Mouse (Mus musculus) heart, adult 2 months (tissue): ENCODE measurements around the gene Tlr8. TPM values are rescaled to one million over a fixed set of nuclear protein-coding genes. Genes with fewer than 3 reads are reported as not detected.

Source experiments
- DNase-seq, 2 experiments: peaks; one replicate each; pipeline ENCODE4 v3.0.0; 2021
- H3K27ac ChIP-seq: fragments of 200-600 bp; 2 replicates; pipeline ENCODE4 v1.8.1; 2022
- H3K27me3 ChIP-seq: fragments of 200-500 bp; 2 replicates; pipeline ENCODE4 v1.6.1; 2012; ENCODE audit warnings: mild to moderate bottlenecking, low read length, inconsistent platforms, mixed read lengths; ENCODE audit not compliant: control insufficient read depth, insufficient read depth
- H3K36me3 ChIP-seq: fragments of 200-500 bp; 2 replicates; pipeline ENCODE4 v1.6.1; 2012; ENCODE audit warnings: low read length, inconsistent platforms; ENCODE audit not compliant: control insufficient read depth, insufficient read depth
- H3K4me1 ChIP-seq: fragments of 200-500 bp; 2 replicates; pipeline ENCODE4 v1.6.1; 2011; ENCODE audit warnings: low read length; ENCODE audit not compliant: control insufficient read depth, insufficient read depth
- H3K4me3 ChIP-seq: fragments of 200-600 bp; 2 replicates; pipeline ENCODE4 v1.8.1; 2022
- H3K79me2 ChIP-seq: fragments of 200-500 bp; replicated peaks from 2 replicates; pipeline ENCODE4 v1.6.1; 2012; ENCODE audit warnings: mild to moderate bottlenecking, inconsistent platforms, low read length, moderate library complexity, mixed read lengths; ENCODE audit not compliant: control insufficient read depth, insufficient read depth
- H3K9ac ChIP-seq: fragments of 200-500 bp; 2 replicates; pipeline ENCODE4 v1.6.1; 2012; ENCODE audit warnings: low read depth, mild to moderate bottlenecking, control low read depth, inconsistent platforms, low read length, mixed read lengths
- CTCF ChIP-seq: fragments of 200-600 bp; IDR thresholded peaks from 2 replicates; pipeline ENCODE4 v1.8.1; 2022; ENCODE audit warnings: antibody characterized with exemption, mild to moderate bottlenecking, moderate library complexity
- EP300 ChIP-seq: fragments of 200-500 bp; IDR thresholded peaks from 2 replicates; pipeline ENCODE4 v1.6.1; 2011; ENCODE audit warnings: low read depth, low read length, control low read depth; ENCODE audit not compliant: insufficient read depth
- POLR2A ChIP-seq: fragments of 200-500 bp; IDR thresholded peaks from 2 replicates; pipeline ENCODE4 v1.6.1; 2011; ENCODE audit warnings: mild to moderate bottlenecking, low read depth, low read length, control low read depth; ENCODE audit not compliant: insufficient read depth
- WGBS: fragments of 180-500 bp; shearing (Covaris S2); methylation state at CpG from one replicate; pipeline ENCODE4 v1.1.7; 2018; 5-methylcytosine and 5-hydroxymethylcytosine counted together
- intact Hi-C: fragments of 180-260 bp; cut with DNase I; formaldehyde crosslinking; loops from one replicate; pipeline ENCODE4 v1.15.1; 2025
- polyA plus RNA-seq: library from polyadenylated mRNA; depleted of rRNA; stranded (reverse); fragments of >200 nt; gene quantifications from 2 replicates; pipeline ENCODE4 v1.2.3, GENCODE M21; 2012
- total RNA-seq, 2 experiments: library from RNA; stranded (reverse); gene quantifications; 2 replicates each; pipeline ENCODE4 v1.2.3; 2021

The Tlr8 gene
- total and polyA plus RNA-seq, 3 experiments, result 0.59 to 1.9 (median 1.3) TPM

DNA sequence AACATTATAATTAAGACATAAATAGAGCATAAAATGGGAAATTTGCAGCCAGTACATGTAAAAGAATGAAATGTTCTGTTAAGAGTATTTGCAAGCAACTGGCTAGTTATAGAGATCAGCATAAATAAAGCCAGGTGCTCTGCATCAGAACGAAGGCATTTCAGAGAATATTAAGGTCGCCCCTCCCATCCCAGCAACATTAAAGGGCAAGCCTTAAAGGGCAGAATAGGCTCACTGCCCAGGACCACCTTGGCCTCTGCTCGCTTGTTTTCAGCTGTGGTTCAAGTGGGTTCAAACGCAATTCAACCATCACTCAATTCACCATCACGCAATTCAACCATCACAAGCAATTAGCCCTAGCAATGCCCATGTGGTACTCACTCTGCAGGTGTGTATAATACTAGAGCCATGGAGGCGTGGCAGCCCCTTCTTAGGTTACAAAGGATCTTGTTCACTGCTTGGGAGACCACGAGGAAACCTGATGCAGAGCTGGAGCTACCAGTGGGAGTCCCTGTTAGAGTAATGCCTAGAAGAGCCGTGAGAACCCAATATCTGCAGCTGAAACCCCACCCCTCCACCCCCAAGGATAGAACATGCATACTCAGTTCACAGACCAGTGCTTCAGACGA lies 24.7 kb downstream of the Tlr8 start:
- WGBS, result 69% methylated on average over 9 of the region's 9 CpGs
- Histone ChIP-seq H3K27me3 (no peaks in the 10 kb centered on the region), H3K79me2 (no peaks in the 10 kb centered on the region), H3K36me3 (no peaks in the 10 kb centered on the region), H3K4me1 (no peaks in the 10 kb centered on the region), H3K9ac (no peak overlapping the region), H3K4me3 (no peak overlapping the region), H3K27ac (no peak overlapping the region)
- TF ChIP-seq CTCF (no peak), EP300 (no peak), POLR2A (no peak)
- DNase-seq, result no peak
- intact Hi-C loops, result loop anchor here (10.0 kb wide), 2 partner anchors 435 to 1075 kb away; no protein-coding TSS in a partner anchor

DNA sequence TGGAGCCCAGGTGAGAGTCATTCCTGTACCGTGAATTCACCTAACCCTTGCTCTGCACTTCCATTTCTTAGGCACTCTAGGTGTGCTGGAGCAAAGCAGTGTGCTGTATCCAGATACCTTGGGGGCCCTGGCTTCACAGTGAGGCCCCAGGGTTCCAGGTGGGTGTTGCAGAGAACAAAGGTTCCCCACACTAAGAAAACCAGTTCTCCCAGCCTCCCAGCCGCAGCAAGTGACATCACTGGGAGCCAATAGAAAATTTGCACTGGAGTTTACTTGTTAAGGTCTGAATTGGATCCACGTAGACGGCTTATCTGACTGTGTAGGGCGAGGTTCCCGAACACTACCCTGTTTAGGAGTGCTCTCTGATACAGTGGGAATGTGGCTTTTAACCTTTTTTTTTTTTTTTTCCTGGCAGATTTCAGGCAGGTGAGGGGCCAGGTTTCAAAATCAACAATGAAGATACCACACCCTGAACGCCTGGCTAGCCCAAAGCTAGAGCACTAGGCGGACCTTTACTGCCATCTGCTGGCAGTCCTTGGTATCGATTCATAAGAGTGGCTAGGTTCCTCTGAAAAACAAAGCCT lies 30.9 kb downstream of the Tlr8 start:
- 29% methylated on average over 9 of the region's 9 CpGs for WGBS
- DNase-seq, result peak; percentile 65 to 75
- Histone ChIP-seq H3K27ac (no peak overlapping the region), H3K4me3 (no peak overlapping the region), H3K36me3 (no peaks in the 10 kb centered on the region), H3K79me2 (no peaks in the 10 kb centered on the region), H3K4me1 (no peaks in the 10 kb centered on the region), H3K9ac (no peak overlapping the region), H3K27me3 (no peaks in the 10 kb centered on the region)
- intact Hi-C loops, result loop anchor here (1.0 to 10.0 kb wide), 3 partner anchors 428 to 1068 kb away; no protein-coding TSS in a partner anchor
- TF ChIP-seq POLR2A (no peak), CTCF (peak; percentile 83)

DNA sequence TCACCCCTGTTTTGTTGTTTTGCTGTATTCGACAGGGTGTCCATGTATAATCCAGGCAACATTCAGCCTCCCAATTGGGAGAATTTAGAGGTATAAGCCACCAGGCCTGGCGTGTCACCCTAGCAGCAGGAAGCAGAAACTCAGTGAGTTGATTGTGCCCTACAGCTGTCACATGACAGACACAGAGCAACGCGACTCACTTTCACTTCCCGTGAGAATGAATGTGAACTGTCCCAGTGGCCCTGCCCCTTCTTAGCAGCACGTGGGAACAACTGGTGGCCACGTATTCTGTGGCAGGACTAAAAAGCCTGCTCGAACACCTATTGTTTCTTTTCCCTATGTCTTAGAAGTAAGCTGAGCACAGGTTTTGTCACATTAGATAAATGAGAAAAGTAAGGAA lies 33.0 kb downstream of the Tlr8 start:
- Histone ChIP-seq H3K36me3 (no peaks in the 10 kb centered on the region), H3K4me3 (no peak overlapping the region), H3K9ac (no peak overlapping the region), H3K27me3 (no peaks in the 10 kb centered on the region), H3K27ac (no peak overlapping the region), H3K4me1 (no peaks in the 10 kb centered on the region), H3K79me2 (no peaks in the 10 kb centered on the region)
- intact Hi-C loops, result loop anchor here (10.0 kb wide), 2 partner anchors 426 to 1066 kb away; no protein-coding TSS in a partner anchor
- whole genome bisulfite sequencing, result 39% methylated on average over 8 of the region's 8 CpGs
- TF ChIP-seq CTCF, result no peak
- no peak for TF ChIP-seq POLR2A
- no peak for TF ChIP-seq EP300
- peak in 1 of 2 experiments; percentile 45 for DNase-seq

DNA sequence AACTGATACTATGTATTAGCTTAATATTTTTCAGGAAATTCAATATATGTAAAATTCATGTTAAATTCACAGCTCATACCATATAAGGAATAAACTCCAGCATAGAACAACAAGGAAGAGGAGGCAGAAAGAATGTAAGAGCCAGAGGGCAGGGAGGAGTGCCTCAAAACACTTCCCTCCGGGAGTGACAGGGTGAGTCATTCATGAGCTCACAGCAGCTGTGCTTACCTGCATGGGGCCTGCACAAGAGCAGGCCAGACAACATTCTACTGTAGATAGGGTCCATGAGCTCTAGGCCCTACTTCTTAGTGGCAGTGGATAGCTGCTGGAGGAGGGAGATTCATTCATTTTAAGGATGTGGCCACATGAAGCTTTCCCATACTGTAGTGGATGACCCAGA lies 34.3 kb downstream of the Tlr8 start:
- Histone ChIP-seq H3K79me2 (no peaks in the 10 kb centered on the region), H3K27ac (no peak overlapping the region), H3K36me3 (no peaks in the 10 kb centered on the region), H3K9ac (no peak overlapping the region), H3K4me3 (no peak overlapping the region), H3K4me1 (no peaks in the 10 kb centered on the region), H3K27me3 (no peaks in the 10 kb centered on the region)
- intact Hi-C loops, result loop anchor here (10.0 kb wide), 2 partner anchors 425 to 1065 kb away; no protein-coding TSS in a partner anchor
- no peak for DNase-seq
- no peak for TF ChIP-seq CTCF
- TF ChIP-seq EP300, result no peak
- no peak for TF ChIP-seq POLR2A
- 48% methylated on average over 1 of the region's 1 CpGs for WGBS

DNA sequence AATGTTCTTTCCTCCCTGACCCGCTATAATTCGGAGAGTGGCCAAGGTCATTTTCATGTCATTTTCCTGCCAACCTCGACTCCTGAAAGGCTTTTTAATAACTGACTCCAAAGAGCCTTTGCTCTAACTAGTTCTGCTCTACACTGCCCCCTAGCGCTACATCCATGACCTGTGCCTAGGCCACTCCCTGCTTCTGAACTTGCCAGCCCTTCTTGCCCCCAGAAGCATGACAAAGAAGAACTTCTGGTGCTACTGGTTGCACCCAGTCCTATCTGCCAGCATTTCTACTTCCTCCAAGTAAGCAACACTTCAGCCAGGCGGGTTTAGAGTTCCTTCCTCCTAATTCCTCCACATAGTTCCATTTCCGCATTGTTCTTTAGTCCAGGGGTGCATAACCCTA lies 34.9 kb downstream of the Tlr8 start:
- H3K4me3 ChIP-seq, result no peak overlapping the region
- H3K9ac ChIP-seq, result no peak overlapping the region
- no peaks in the 10 kb centered on the region for H3K36me3 ChIP-seq
- H3K27ac ChIP-seq, result no peak overlapping the region
- H3K27me3 ChIP-seq, result no peaks in the 10 kb centered on the region
- no peaks in the 10 kb centered on the region for H3K4me1 ChIP-seq
- DNase-seq, result peak; percentile 53 to 67
- WGBS, result 40% methylated on average over 6 of the region's 6 CpGs
- intact Hi-C loops, result no loop called here
- TF ChIP-seq POLR2A, result no peak
- TF ChIP-seq EP300, result no peak
- TF ChIP-seq CTCF, result peak; percentile 73
- H3K79me2 ChIP-seq, result no peaks in the 10 kb centered on the region

DNA sequence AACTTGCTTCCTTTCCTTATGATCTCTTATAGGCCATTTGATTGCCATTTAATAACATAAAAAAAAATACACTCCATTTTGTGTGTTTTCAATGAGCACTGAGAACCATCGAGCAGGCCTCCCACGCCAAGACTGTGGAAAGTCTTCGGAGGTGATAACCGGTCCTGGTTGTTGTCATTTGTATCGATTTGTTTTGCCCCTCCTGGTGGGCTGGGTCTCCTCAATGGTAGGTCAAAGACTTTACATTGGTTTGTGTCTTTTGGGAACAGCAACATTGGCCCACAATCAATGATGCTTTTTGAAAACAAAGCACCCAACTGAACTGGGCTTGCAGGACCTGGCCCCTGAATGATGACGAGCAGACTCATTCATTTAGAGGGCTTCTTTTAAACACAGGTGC lies 36.4 kb downstream of the Tlr8 start:
- Histone ChIP-seq H3K79me2 (no peaks in the 10 kb centered on the region), H3K27me3 (no peaks in the 10 kb centered on the region), H3K4me1 (no peaks in the 10 kb centered on the region), H3K36me3 (no peaks in the 10 kb centered on the region), H3K27ac (no peak overlapping the region), H3K9ac (no peak overlapping the region), H3K4me3 (no peak overlapping the region)
- DNase-seq, result no peak
- intact Hi-C loops, result no loop called here
- TF ChIP-seq CTCF (no peak), EP300 (no peak), POLR2A (no peak)
- WGBS, result 92% methylated on average over 6 of the region's 6 CpGs
